Mouse (Mus musculus) inflammation-experienced regulatory T-cells (primary cell): ENCODE measurements around the gene Zfp715. TPM values are rescaled to one million over a fixed set of nuclear protein-coding genes. Genes with fewer than 3 reads are reported as not detected.

Experiments used
- polyA plus RNA-seq, 2 experiments: library from polyadenylated mRNA; unstranded; fragments of 100-300 nt; shearing (Covaris generic); gene quantifications; one replicate each; pipeline ENCODE4 v1.2.1; 2017

The Zfp715 gene
- 10 to 100 TPM; 15.9 to 17.1 TPM for polyA plus RNA-seq

DNA sequence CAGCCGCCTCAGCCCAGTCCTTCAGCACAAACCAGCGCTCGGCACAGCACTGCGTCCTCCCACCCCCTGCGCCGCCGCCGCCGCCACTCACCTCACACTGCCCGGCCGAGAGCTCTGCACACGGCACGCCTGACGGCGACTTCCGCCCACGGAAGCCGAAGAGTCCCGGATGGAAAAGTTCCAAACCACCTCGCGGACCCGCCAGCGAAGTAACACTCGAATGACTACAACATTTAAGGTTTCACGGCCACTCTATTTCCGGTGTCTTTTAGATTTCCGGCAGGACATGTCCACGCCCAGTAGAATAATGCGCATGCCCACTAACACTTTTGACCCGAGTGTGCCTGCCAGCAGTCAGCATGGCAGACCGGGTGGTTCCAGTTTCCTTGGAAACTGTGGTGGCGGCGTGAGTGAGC is at the start of gene Zfp715:
TSS of gene Zfp715 (minus strand) at position 282 of the 416 bp plus-strand sequence.

DNA sequence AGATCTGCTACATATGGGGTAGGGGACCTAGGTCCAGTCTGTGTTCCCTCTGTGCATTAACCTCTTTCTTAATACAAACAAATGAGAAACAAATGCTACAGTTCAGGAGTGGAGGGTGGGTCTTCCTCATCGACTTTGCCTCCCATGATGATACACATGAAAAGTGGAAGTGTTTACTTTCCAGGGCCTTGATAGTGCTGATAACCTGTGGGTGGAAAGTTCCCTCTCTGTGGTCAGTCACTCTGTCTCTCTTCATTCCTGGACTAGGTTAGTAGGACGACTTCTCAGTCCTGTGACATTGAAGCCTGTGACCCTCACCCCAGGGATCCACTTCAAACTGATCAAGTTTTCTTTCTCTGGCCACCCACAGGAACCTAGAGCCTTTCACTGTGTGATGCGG is 38.1 kb upstream of the Zfp715 start, which contains the start of gene Siglecf:
TSS of gene Siglecf (plus strand) at position 188 of the 400 bp plus-strand sequence.

Other genes starting within 250 kb of the Zfp715 start
- 1 to 10 TPM in 1 of 2 experiments, under 1 TPM in 1; 0.52 to 1.9 TPM for gene Zfp936, start 199.1 kb downstream of the Zfp715 start, polyA plus RNA-seq
- not detected for gene Siglecf, start 38.0 kb upstream of the Zfp715 start, polyA plus RNA-seq
- gene Siglecg, start 94.9 kb upstream of the Zfp715 start, polyA plus RNA-seq = 1 to 10 TPM; 2.5 to 3.1 TPM
- gene Lim2, start 114.4 kb upstream of the Zfp715 start, polyA plus RNA-seq = not detected
- 100 to 1,000 TPM; 182 to 285 TPM for gene Nkg7, start 123.8 kb upstream of the Zfp715 start, polyA plus RNA-seq
- gene Cldnd2, start 127.5 kb upstream of the Zfp715 start, polyA plus RNA-seq = under 1 TPM in 1 of 2 experiments, not detected in 1; 0.50 TPM
- gene Etfb, start 130.8 kb upstream of the Zfp715 start, polyA plus RNA-seq = 100 to 1,000 TPM; 109 to 133 TPM
- gene Gm45233, start 130.8 kb upstream of the Zfp715 start, polyA plus RNA-seq = not detected
- 1 to 10 TPM; 5.6 to 8.2 TPM for gene Vsig10l, start 149.9 kb upstream of the Zfp715 start, polyA plus RNA-seq
- under 1 TPM in 1 of 2 experiments, not detected in 1; 0.25 TPM for gene Iglon5, start 176.8 kb upstream of the Zfp715 start, polyA plus RNA-seq
- gene 4931406B18Rik, start 192.6 kb upstream of the Zfp715 start, polyA plus RNA-seq = under 1 TPM; 0.08 to 0.45 TPM
- under 1 TPM in 1 of 2 experiments, not detected in 1; 0.10 TPM for gene Cd33, start 231.1 kb upstream of the Zfp715 start, polyA plus RNA-seq
- gene Zfp658, start 249.0 kb upstream of the Zfp715 start, polyA plus RNA-seq = 1 to 10 TPM; 4.8 to 7.8 TPM